Mouse (Mus musculus): Measurements from ENCODE around the gene Hspbap1. TPM values are rescaled to one million over a fixed set of nuclear protein-coding genes. Genes with fewer than 3 reads are reported as not detected.

Gene Hspbap1
- total RNA-seq, 2 experiments from 2014 or later = 6.7 to 7.6 TPM

GRCm38 (mm10) chr16:35765449-35765848 lies 4.7 kb upstream of the Hspbap1 start:
- Histone ChIP-seq H3K4me3 (no peak overlapping the region), H3K27ac (no peak overlapping the region)
- no peak for TF ChIP-seq CTCF (IDR thresholded peaks at IDR 0.05)
- DNase-seq (ENCODE audit: extremely low spot score in 1 of 2, low spot score in 2 of 2) = no peak
- intact Hi-C loops (cut with DNase I) = no loop called here

GRCm38 (mm10) chr16:35766366-35766765 lies 3.8 kb upstream of the Hspbap1 start:
- TF ChIP-seq CTCF (IDR thresholded peaks at IDR 0.05) = no peak
- no peak for DNase-seq (ENCODE audit: extremely low spot score in 1 of 2, low spot score in 2 of 2)
- intact Hi-C loops (cut with DNase I) = no loop called here
- no peak overlapping the region for H3K4me3 ChIP-seq
- H3K27ac ChIP-seq = no peak overlapping the region

GRCm38 (mm10) chr16:35768469-35768784 lies 1.7 kb upstream of the Hspbap1 start:
- Histone ChIP-seq H3K4me3 (peak overlapping the region; percentile 89), H3K27ac (peak overlapping the region; percentile 91)
- intact Hi-C loops (cut with DNase I) = no loop called here
- no peak for DNase-seq (ENCODE audit: extremely low spot score in 1 of 2, low spot score in 2 of 2)
- TF ChIP-seq CTCF (IDR thresholded peaks at IDR 0.05) = no peak

- peak; percentile 78 to 79 for DNase-seq (ENCODE audit: extremely low spot score in 1 of 2, low spot score in 2 of 2)
- peak within 1 kb of the TSS; percentile 89 for H3K4me3 ChIP-seq
- H3K27ac ChIP-seq = peak within 1 kb of the TSS; percentile 91
- intact Hi-C loops (cut with DNase I) = no loop called here
- no peak for TF ChIP-seq CTCF (IDR thresholded peaks at IDR 0.05)
Observed at GRCm38 (mm10) chr16:35768785-35769642, 1.2 kb upstream of the Hspbap1 start, which contains the start of gene Dirc2. Gene Dirc2 (minus strand): TSS chr16:35769356.

- peak overlapping the region; percentile 89; the same call in 1 of the 2 replicates for H3K4me3 ChIP-seq
- no peak for TF ChIP-seq CTCF (IDR thresholded peaks at IDR 0.05)
Observed at GRCm38 (mm10) chr16:35771141-35771540, 966 bp downstream of the Hspbap1 start.

GRCm38 (mm10) chr16:35771606-35772005 lies 1.4 kb downstream of the Hspbap1 start:
- TF ChIP-seq CTCF (IDR thresholded peaks at IDR 0.05) = no peak
- Histone ChIP-seq H3K27ac (no peak overlapping the region), H3K4me3 (no peak overlapping the region)
- intact Hi-C loops (cut with DNase I) = loop anchor here (5.0 kb wide), 1 partner anchor 39 kb away; no protein-coding TSS in a partner anchor
- DNase-seq (ENCODE audit: extremely low spot score in 1 of 2, low spot score in 2 of 2) = no peak

More at GRCm38 (mm10) chr16:35771141-35771540, 966 bp downstream of the Hspbap1 start:
- no peak overlapping the region for H3K27ac ChIP-seq
- DNase-seq (ENCODE audit: extremely low spot score in 1 of 2, low spot score in 2 of 2) = no peak
- intact Hi-C loops (cut with DNase I) = loop anchor here (5.0 kb wide), 1 partner anchor 39 kb away; no protein-coding TSS in a partner anchor

GRCm38 (mm10) chr16:35772598-35772997 lies 2.4 kb downstream of the Hspbap1 start:
- no peak for TF ChIP-seq CTCF (IDR thresholded peaks at IDR 0.05)
- Histone ChIP-seq H3K4me3 (no peak overlapping the region), H3K27ac (no peak overlapping the region)
- DNase-seq (ENCODE audit: extremely low spot score in 1 of 2, low spot score in 2 of 2) = no peak
- intact Hi-C loops (cut with DNase I) = loop anchor here (5.0 kb wide), 1 partner anchor 40 kb away; no protein-coding TSS in a partner anchor

GRCm38 (mm10) chr16:35775835-35776234 lies 5.7 kb downstream of the Hspbap1 start:
- TF ChIP-seq CTCF (IDR thresholded peaks at IDR 0.05) = no peak
- DNase-seq (ENCODE audit: extremely low spot score in 1 of 2, low spot score in 2 of 2) = no peak
- no peak overlapping the region for H3K27ac ChIP-seq
- no peak overlapping the region for H3K4me3 ChIP-seq
- intact Hi-C loops (cut with DNase I) = no loop called here

GRCm38 (mm10) chr16:35776737-35777136 lies 6.6 kb downstream of the Hspbap1 start:
- Histone ChIP-seq H3K27ac (no peak overlapping the region), H3K4me3 (no peak overlapping the region)
- DNase-seq (ENCODE audit: extremely low spot score in 1 of 2, low spot score in 2 of 2) = no peak
- no peak for TF ChIP-seq CTCF (IDR thresholded peaks at IDR 0.05)
- intact Hi-C loops (cut with DNase I) = no loop called here

- DNase-seq (ENCODE audit: extremely low spot score in 1 of 2, low spot score in 2 of 2) = no peak
- Histone ChIP-seq H3K27ac (no peak overlapping the region), H3K4me3 (no peak overlapping the region)
- TF ChIP-seq CTCF (IDR thresholded peaks at IDR 0.05) = no peak
- intact Hi-C loops (cut with DNase I) = no loop called here
Observed at GRCm38 (mm10) chr16:35777768-35778167, 7.6 kb downstream of the Hspbap1 start.

GRCm38 (mm10) chr16:35779681-35780080 lies 9.5 kb downstream of the Hspbap1 start:
- no peak for DNase-seq (ENCODE audit: extremely low spot score in 1 of 2, low spot score in 2 of 2)
- no peak for TF ChIP-seq CTCF (IDR thresholded peaks at IDR 0.05)
- Histone ChIP-seq H3K27ac (no peak overlapping the region), H3K4me3 (no peak overlapping the region)
- intact Hi-C loops (cut with DNase I) = no loop called here

- intact Hi-C loops (cut with DNase I) = no loop called here
- no peak overlapping the region for H3K4me3 ChIP-seq
- TF ChIP-seq CTCF (IDR thresholded peaks at IDR 0.05) = no peak
- no peak for DNase-seq (ENCODE audit: extremely low spot score in 1 of 2, low spot score in 2 of 2)
- no peak overlapping the region for H3K27ac ChIP-seq
Observed at GRCm38 (mm10) chr16:35781096-35781495, 10.9 kb downstream of the Hspbap1 start.

GRCm38 (mm10) chr16:35781651-35782050 lies 11.5 kb downstream of the Hspbap1 start:
- Histone ChIP-seq H3K4me3 (no peak overlapping the region), H3K27ac (no peak overlapping the region)
- no peak for TF ChIP-seq CTCF (IDR thresholded peaks at IDR 0.05)
- no peak for DNase-seq (ENCODE audit: extremely low spot score in 1 of 2, low spot score in 2 of 2)
- intact Hi-C loops (cut with DNase I) = no loop called here
